Mouse (Mus musculus): Measurements from ENCODE around the gene Cnnm1. TPM values are rescaled to one million over a fixed set of nuclear protein-coding genes. Genes with fewer than 3 reads are reported as not detected.
A peak's percentile ranks its signal among the peaks of the same experiment; 100 is the strongest.
"Not testable (repeated sequence)": the region's sequence is repeated elsewhere in the genome, so short reads cannot be mapped to it uniquely, and the experiment has no call there.

Cnnm1 gene
- polyA plus RNA-seq, 1 experiment from 2014 or later, result 3.6 TPM

DNA sequence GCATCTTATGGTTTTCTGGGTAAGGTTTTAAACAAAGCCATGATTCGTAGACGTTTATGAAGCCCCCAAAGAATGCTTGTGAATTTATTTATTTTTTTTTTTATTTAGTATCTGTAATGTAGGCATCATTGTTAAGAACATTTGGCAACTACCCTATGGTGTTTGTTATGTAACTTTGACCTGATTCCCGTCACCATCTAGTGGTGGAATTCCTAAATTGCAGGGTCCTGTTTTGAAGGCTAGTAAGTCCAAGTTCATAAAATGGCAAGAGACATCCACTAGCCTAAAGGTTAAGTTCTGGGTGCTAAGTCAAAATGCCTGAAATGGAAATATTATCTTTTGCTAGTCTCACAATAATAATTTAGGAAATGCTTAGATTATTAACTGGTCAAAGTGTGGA, 47.2 kb downstream of the Cnnm1 start:
- H3K4me1 ChIP-seq, result peaks cover 12% of the 10 kb centered on the region

GRCm38 (mm10) chr19:43493316-43493715, 53.1 kb downstream of the Cnnm1 start:
- H3K27me3 ChIP-seq; ATAC-seq (ENCODE audit: insufficient number of reproducible peaks, insufficient read depth, low FRiP score, low TSS enrichment, low read depth); H3K4me3 ChIP-seq; H3K9me3 ChIP-seq; H3K27ac ChIP-seq; H3K9ac ChIP-seq; H3K36me3 ChIP-seq; H3K4me2 ChIP-seq: not testable (repeated sequence)
- peaks cover 14% of the 10 kb centered on the region for H3K4me1 ChIP-seq
- WGBS, result 50% methylated on average over 1 of the region's 1 CpGs

More for the DNA sequence above, 47.2 kb downstream of the Cnnm1 start:
- H3K36me3 ChIP-seq, result no peaks in the 10 kb centered on the region
- H3K27me3 ChIP-seq, result no peaks in the 10 kb centered on the region
- H3K27ac ChIP-seq, result no peak overlapping the region
- WGBS, result 31% methylated on average over 3 of the region's 3 CpGs
- no peak for ATAC-seq (ENCODE audit: insufficient number of reproducible peaks, insufficient read depth, low FRiP score, low TSS enrichment, low read depth)
- H3K4me2 ChIP-seq, result no peak overlapping the region
- H3K9me3 ChIP-seq, result no peaks in the 10 kb centered on the region
- no peak overlapping the region for H3K4me3 ChIP-seq
- no peak overlapping the region for H3K9ac ChIP-seq

DNA sequence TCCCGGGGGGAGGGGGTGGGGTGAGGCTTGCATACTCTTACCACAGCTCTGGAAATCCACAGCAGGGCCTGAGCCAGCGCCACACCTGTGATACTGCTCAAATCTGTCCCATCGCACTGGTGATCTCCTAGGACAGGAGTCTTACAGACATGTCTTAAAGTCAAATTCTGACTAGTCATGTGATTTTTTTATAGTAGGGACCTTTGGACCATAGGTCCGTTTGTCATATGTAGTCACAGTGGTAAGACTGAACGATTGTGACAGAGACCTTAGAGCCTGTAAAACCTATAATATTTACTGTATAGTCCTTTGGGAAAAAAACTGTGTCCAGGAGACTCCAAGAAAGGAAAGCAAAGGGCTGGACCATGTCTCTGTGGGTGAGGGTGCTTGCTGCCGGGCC, 53.6 kb downstream of the Cnnm1 start:
- H3K36me3 ChIP-seq, result peaks cover 5% of the 10 kb centered on the region
- H3K9me3 ChIP-seq, result no peaks in the 10 kb centered on the region
- H3K27ac ChIP-seq, result no peak overlapping the region
- 88% methylated on average over 6 of the region's 6 CpGs for WGBS
- H3K4me2 ChIP-seq, result no peak overlapping the region
- no peak for ATAC-seq (ENCODE audit: insufficient number of reproducible peaks, insufficient read depth, low FRiP score, low TSS enrichment, low read depth)
- 0 out of 2 replicates have a peak, but pooled peaks cover 5% of the 10 kb centered on the region for H3K27me3 ChIP-seq
- H3K4me3 ChIP-seq, result no peak overlapping the region
- H3K4me1 ChIP-seq, result peaks cover 14% of the 10 kb centered on the region
- no peak overlapping the region for H3K9ac ChIP-seq

GRCm38 (mm10) chr19:43494914-43495313, 54.7 kb downstream of the Cnnm1 start:
- 0 out of 2 replicates have a peak, but pooled peaks cover 5% of the 10 kb centered on the region for H3K27me3 ChIP-seq
- peaks cover 15% of the 10 kb centered on the region for H3K36me3 ChIP-seq
- peak overlapping the region; percentile 54 for H3K9ac ChIP-seq
- H3K4me2 ChIP-seq, result peak overlapping the region; percentile 58
- H3K27ac ChIP-seq, result no peak overlapping the region
- WGBS, result 11% methylated on average over 14 of the region's 14 CpGs
- peaks cover 14% of the 10 kb centered on the region for H3K4me1 ChIP-seq
- no peaks in the 10 kb centered on the region for H3K9me3 ChIP-seq
- ATAC-seq (ENCODE audit: insufficient number of reproducible peaks, insufficient read depth, low FRiP score, low TSS enrichment, low read depth), result no peak
- peak overlapping the region; percentile 29 for H3K4me3 ChIP-seq

DNA sequence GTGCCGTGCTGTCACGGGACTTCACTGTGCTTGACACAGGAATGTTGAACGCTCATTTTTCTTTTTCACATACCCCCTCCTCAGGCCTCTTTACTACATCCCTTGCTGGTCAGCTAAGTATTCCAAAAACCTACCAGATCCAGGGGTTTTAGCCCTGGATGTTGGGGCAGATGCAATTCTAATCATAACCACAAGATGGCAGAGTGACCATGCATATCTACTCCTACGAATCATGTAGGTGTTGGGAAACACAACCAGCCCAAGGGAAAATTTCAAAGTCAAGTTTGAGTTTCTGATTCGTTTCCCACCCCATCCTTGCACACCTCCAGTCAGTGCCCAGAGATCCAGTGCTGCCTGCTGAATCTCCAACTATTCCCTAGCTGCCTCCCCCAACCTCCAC, 55.6 kb downstream of the Cnnm1 start:
- no peaks in the 10 kb centered on the region for H3K9me3 ChIP-seq
- no peak for ATAC-seq (ENCODE audit: insufficient number of reproducible peaks, insufficient read depth, low FRiP score, low TSS enrichment, low read depth)
- H3K4me1 ChIP-seq, result peaks cover 14% of the 10 kb centered on the region
- H3K36me3 ChIP-seq, result peaks cover 24% of the 10 kb centered on the region
- no peak overlapping the region for H3K27ac ChIP-seq
- 0 out of 2 replicates have a peak overlapping the region, but pooled peaks have one; percentile 18 for H3K4me2 ChIP-seq
- H3K9ac ChIP-seq, result no peak overlapping the region
- H3K27me3 ChIP-seq, result 0 out of 2 replicates have a peak, but pooled peaks cover 5% of the 10 kb centered on the region
- H3K4me3 ChIP-seq, result no peak overlapping the region
- WGBS, result 19% methylated on average over 5 of the region's 5 CpGs

GRCm38 (mm10) chr19:43497440-43497839, 57.2 kb downstream of the Cnnm1 start:
- 87% methylated on average over 7 of the region's 7 CpGs for WGBS
- no peak for ATAC-seq (ENCODE audit: insufficient number of reproducible peaks, insufficient read depth, low FRiP score, low TSS enrichment, low read depth)

GRCm38 (mm10) chr19:43498874-43499273, 58.6 kb downstream of the Cnnm1 start:
- Histone ChIP-seq H3K9me3 (no peaks in the 10 kb centered on the region), H3K4me1 (peaks cover 14% of the 10 kb centered on the region), H3K36me3 (peaks cover 43% of the 10 kb centered on the region), H3K27me3 (0 out of 2 replicates have a peak, but pooled peaks cover 5% of the 10 kb centered on the region), H3K27ac (no peak overlapping the region), H3K9ac (no peak overlapping the region), H3K4me3 (no peak overlapping the region), H3K4me2 (no peak overlapping the region)
- WGBS, result 82% methylated on average over 7 of the region's 7 CpGs
- ATAC-seq (ENCODE audit: insufficient number of reproducible peaks, insufficient read depth, low FRiP score, low TSS enrichment, low read depth), result no peak

More at GRCm38 (mm10) chr19:43497440-43497839, 57.2 kb downstream of the Cnnm1 start:
- Histone ChIP-seq H3K9me3 (no peaks in the 10 kb centered on the region), H3K4me1 (peaks cover 14% of the 10 kb centered on the region), H3K27ac (no peak overlapping the region), H3K4me2 (no peak overlapping the region), H3K36me3 (peaks cover 36% of the 10 kb centered on the region), H3K4me3 (no peak overlapping the region), H3K27me3 (0 out of 2 replicates have a peak, but pooled peaks cover 5% of the 10 kb centered on the region), H3K9ac (no peak overlapping the region)

GRCm38 (mm10) chr19:43502630-43503029, 62.4 kb downstream of the Cnnm1 start:
- no peak for ATAC-seq (ENCODE audit: insufficient number of reproducible peaks, insufficient read depth, low FRiP score, low TSS enrichment, low read depth)
- 64% methylated on average over 11 of the region's 11 CpGs for WGBS
- H3K4me3 ChIP-seq, result no peak overlapping the region
- no peak overlapping the region for H3K9ac ChIP-seq
- H3K36me3 ChIP-seq, result peaks cover 75% of the 10 kb centered on the region
- no peaks in the 10 kb centered on the region for H3K27me3 ChIP-seq
- no peak overlapping the region for H3K4me2 ChIP-seq
- no peaks in the 10 kb centered on the region for H3K9me3 ChIP-seq
- no peaks in the 10 kb centered on the region for H3K4me1 ChIP-seq
- H3K27ac ChIP-seq, result no peak overlapping the region

DNA sequence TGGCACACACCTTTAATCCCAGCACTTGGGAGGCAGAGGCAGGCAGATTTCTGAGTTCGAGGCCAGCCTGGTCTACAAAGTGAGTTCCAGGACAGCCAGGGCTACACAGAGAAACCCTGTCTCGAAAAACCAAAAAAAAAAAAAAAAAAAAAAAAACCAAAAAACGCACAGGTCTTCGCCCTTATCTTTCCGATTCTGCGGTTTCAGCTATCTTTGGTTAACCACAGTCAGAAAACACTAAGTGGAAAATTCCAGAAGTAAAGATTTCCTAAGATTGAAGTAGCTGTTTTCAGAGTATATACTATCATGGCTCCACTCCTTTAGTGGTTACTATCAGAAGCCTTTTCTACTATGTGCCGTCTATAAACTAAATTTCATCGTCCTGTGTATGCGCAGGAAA, 63.4 kb downstream of the Cnnm1 start:
- H3K4me3 ChIP-seq; H3K4me2 ChIP-seq; ATAC-seq (ENCODE audit: insufficient number of reproducible peaks, insufficient read depth, low FRiP score, low TSS enrichment, low read depth); H3K27me3 ChIP-seq; H3K4me1 ChIP-seq; H3K27ac ChIP-seq; H3K9ac ChIP-seq; H3K9me3 ChIP-seq: not testable (repeated sequence)
- peaks cover 78% of the 10 kb centered on the region for H3K36me3 ChIP-seq
- WGBS, result 95% methylated on average over 8 of the region's 9 CpGs

DNA sequence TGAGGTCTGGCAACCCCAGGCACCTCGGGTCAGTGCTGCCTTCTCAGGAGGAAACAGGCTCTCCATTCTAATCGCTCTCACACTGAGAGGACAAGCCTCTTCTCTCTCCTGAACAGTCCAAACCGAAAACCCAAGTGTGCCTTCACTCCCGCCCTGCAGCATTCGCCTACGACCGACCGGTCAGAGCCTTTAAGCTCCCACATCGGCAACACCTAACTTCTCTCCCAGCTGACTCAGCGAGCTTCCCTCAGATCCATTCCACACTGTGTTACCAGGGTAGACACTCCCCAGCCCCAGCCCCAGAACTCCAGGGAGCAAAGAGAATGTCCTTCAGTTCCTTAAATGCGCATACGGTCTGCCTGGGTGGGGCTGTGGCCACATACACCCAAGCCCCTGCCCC, 65.2 kb downstream of the Cnnm1 start:
- Histone ChIP-seq H3K4me1 (no peaks in the 10 kb centered on the region), H3K36me3 (peaks cover 71% of the 10 kb centered on the region), H3K27me3 (no peaks in the 10 kb centered on the region), H3K9ac (no peak overlapping the region), H3K4me3 (no peak overlapping the region), H3K9me3 (no peaks in the 10 kb centered on the region), H3K27ac (no peak overlapping the region), H3K4me2 (no peak overlapping the region)
- no peak for ATAC-seq (ENCODE audit: insufficient number of reproducible peaks, insufficient read depth, low FRiP score, low TSS enrichment, low read depth)
- 91% methylated on average over 12 of the region's 12 CpGs for WGBS

DNA sequence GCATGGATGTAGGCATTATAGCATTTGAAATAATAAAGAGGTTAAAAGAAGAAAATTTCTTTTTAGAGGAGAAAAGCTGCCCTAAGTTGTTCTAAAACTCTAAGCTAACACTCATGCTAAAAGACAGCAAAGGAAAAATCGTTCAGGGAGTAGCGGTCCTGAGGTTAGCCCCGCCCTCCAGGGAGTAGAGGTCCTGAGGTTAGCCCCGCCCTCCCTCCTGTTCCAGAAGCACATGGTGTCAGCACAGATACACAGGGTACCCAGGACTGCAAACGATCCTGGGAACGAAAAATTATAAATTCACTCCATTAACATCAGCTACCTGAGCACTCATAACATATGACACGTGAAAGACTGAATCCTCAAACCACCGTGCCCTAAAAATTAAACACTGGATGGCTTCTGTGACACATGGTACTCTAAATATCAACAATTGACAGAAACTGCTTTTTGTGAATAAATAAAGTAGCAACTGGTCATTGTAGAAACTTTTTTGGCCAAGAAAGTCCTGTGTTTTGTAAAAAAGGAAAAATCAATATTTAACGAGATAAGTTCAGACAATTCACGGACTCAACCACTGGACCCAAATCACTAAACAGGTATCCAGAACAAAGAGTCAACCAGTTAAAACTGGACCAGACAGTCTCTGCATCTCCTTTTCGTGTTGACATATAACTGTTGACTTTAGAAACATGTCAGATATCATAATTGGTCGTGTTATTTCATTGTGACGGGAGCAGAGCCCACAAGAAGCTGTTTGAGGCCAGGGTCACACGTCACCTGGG, 70.4 kb downstream of the Cnnm1 start:
- no peak for ATAC-seq (ENCODE audit: insufficient number of reproducible peaks, insufficient read depth, low FRiP score, low TSS enrichment, low read depth)
- Histone ChIP-seq H3K9me3 (no peaks in the 10 kb centered on the region), H3K9ac (no peak overlapping the region), H3K27me3 (no peaks in the 10 kb centered on the region), H3K4me2 (no peak overlapping the region), H3K27ac (no peak overlapping the region), H3K4me3 (no peak overlapping the region), H3K4me1 (no peaks in the 10 kb centered on the region), H3K36me3 (peaks cover 69% of the 10 kb centered on the region)
- 91% methylated on average over 14 of the region's 14 CpGs for WGBS

Measured in embryonic facial prominence, embryonic 13.5 days (tissue).